Mouse (Mus musculus) layer of hippocampus, adult 11-12 months (tissue): ENCODE results near the gene Tns1.
A peak's percentile ranks its signal among the peaks of the same experiment; 100 is the strongest.

ENCODE experiments used
- DNase-seq: peaks from one replicate; pipeline ENCODE4 v3.0.0; 2022; ENCODE audit warnings: low spot score

Tns1 gene

DNA sequence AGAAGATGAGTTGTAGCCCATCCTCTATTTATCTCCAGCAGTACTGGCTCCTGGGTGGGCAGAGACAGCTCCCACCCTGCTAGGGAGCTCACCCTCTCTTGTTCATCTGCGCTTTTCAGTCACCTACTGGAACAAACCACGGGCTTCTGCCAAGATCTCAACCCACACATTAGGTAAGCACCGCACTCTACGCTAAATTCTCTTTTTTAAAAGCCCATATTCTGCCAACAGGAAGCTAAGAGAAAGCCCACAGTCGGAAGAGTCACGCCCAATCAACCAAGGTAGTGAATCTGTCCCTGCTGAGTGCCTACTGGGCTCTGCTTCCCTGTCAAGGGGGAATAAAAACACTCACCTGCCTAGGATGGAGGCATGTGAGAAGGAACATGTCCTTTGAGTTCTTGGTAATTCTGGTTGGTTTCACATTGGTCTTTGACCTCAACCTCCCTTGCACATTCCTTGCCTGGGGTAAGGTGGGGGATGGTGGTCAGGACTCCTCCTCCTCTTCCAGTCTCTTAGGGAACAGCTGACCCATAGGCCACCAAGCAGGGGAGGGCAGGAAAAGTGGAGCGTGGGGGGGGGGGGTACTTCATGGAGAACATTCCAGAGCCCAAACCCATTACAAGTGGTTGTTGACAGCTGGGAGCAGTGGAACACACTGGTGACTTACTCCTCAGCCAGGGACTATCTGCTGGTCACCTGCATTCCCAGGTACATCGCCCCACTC lies 193.7 kb downstream of the Tns1 start:
- no peak for DNase-seq

DNA sequence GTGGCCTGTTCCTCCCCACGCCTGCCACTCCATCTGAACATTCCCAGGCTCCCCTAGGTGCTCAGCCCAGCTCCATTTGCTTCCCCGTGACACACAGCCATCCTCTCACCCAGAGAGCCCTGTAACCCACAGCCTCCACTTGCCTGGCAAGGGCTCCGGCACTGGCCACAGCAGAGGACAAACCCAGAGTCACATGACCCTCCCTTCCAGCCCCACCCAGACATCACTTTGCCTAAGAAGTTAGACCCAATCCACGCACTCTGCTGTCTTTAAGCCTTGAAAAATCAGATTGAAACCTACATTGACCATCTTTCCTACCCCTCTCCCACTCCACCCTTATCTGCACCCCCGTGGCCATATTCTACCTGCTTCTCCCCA lies 194.3 kb downstream of the Tns1 start:
- DNase-seq, result no peak

DNA sequence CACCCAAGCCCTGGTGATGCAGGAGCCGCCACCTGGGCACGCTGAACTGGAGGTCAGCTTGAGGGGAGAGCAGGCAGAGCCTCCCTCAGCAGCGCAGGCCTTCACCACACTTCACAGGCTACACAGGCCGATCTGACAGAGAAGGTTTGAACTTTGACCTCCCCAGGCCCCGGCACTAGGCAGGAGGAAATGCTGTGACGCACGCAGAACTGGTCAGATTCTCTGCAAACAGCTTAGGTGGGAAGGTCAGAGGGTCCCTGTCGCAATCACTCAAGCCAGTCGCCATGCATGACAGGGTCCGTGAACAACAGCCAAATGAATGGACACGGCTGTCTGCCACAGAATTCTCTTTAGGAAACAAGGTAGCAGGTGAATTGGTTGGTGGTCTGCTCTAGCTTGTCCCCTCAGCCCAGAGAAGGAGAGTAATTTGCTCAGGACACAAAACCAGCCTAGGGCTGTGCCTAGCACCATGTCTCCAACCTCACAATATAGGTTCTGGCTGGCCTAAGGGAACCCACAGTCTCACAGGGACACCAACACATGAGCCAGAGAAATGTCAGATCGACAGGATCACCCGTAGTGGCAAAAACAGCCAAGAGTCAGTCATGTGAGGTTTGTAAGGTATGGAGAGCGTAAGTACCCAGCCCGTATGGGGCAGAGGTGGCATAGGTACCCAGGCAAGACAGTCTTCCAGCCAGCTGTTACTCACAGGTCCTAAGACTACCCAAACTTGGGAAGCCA lies 194.9 kb downstream of the Tns1 start:
- no peak for DNase-seq

DNA sequence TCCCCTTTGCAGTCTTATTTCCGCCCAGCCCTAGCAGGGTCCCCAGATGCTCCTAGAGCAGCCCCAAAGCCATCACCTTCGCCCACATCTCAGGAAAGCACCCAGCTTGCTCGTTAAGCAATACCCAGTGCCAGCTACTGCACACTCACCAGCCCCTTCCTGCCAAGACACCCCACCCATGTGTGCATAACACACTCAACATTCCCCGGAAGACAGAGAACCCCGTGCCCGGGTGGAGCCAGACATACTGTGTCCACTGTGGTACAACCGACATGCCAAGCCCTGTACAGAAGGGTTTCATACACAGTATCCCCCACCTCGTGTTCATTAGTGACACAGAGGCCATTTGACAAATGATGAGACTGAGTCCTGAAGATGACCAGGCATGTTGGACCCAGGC lies 195.9 kb downstream of the Tns1 start:
- DNase-seq, result no peak

DNA sequence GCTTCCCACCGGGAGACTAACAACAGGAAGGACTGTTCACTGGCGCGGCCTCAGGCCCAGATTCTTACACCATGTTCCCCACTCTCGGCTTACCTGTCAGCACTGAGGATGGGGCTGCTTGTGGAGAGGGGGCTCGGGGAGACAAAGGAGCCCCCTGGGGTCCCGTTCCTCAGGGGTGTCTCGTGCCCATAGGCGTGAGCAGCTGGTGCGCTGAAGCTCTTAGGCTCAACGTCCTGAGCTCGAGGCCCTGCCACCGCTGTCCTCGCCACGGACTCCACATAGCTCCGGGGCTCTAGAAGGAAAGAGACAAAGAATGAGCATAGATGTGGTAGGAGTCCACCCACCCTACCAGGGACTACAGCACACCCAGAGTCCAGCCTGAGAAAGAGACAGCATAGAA lies 196.4 kb downstream of the Tns1 start:
- no peak for DNase-seq

DNA sequence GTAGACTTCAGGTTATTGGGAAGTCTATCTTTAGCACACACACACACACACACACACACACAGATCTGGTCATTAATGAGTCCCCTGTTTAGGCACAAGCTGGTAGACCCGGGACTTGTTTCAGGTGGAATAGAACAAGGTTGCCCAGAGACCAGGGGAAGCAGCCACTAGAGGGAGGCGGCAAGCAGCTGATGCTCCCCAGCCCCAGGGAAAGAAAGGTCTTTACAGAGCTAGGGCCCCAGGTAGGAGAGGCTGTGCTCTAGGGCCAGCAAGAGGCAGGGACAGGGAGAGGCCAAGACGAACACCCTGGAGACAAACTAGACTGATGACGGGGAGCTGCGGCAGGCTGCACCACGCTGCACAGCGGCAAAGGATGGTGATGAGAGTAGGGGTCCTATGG lies 198.0 kb downstream of the Tns1 start:
- DNase-seq, result no peak

DNA sequence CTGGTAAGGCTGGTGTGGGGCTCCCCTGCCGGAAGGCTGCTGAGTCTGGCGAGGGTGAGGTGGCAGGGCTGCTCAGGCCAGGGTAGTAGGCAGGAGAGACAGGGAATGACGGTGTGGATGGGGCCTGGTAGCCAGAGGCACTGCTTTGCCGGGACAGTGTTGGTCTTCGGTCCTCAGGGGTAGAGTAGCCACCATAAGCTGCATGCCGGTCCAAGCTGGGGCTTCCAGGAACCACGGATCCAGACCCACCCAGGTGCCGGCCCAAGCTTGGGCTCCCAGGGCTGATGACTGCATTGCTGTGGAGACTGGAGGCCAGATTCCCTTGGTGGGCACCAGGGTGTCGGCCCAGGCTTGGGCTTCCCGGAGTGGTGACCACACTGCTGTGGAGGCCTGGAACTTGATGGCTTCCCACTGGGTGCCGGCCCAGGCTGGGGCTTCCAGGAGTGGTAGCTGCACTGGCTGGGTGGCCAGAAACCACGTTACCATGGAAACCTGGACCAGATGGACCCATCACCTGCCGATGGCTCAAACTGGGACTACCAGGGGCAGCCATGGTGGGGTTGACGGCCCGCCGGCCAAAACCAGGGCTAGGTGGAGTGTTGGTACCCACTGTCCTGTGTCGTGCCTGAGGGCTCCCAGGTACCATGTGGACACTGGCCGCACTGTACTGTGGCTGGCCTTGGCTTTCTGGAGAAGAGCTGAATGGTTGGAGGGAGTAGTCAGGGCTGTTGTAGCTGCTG lies 199.2 kb downstream of the Tns1 start:
- DNase-seq, result no peak

DNA sequence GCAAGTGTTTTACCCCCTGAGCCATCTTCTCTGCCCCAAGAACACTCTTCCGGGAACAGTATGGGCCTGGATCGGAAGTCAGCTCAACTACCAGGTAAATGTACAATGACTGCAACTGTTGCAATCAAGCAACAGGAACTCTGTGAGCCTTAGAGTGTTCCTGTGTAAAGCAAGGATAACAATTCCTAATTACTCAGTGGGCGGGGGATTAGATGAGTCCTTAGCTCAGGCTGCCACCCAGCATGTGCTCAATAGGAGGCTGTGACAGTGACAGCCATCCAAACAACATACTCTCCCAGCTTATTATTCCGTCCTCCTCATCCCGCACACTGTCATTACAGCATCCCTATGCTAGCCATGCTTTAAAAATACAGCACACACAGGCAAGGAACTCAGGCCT lies 200.0 kb downstream of the Tns1 start:
- DNase-seq, result no peak

DNA sequence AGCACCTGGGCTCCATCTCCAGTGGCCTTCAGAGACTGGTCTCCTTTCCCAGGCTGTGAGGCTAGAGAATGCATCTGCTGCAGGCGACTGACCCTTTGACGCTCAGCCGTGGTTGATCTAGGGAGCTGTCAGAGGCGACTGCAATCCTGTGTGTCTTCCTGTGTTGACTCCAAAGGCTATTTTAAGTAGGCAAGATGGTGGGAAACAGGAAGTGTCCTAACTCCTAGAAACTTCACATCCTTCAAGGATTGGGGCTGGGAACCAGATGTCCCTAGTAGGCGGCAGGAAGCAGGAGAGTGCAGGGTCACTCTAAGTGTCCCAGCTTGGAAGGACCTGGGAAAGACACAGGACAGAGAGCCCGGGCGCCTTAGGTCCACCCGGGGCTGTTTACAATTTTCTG lies 201.1 kb downstream of the Tns1 start:
- DNase-seq, result no peak

DNA sequence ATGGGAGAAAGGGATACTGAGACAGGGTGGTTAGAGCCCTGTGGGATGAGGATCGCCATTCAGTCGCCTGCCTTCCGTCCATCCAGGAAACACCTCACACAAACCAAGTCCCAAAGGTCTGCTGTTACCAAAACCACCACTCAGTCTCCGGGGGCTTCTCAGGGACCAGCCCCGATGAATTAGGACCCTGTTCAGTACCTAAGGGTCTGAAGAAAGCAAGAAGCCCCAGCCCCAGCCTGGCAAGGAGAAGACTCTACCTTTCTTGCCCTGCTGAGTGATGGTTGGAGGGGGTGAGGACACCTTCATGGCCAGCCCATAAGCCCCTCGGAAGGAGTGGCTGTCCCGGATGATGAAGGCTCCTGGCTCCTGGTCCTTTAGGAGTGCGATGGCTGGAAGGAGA lies 203.5 kb downstream of the Tns1 start:
- DNase-seq, result no peak

DNA sequence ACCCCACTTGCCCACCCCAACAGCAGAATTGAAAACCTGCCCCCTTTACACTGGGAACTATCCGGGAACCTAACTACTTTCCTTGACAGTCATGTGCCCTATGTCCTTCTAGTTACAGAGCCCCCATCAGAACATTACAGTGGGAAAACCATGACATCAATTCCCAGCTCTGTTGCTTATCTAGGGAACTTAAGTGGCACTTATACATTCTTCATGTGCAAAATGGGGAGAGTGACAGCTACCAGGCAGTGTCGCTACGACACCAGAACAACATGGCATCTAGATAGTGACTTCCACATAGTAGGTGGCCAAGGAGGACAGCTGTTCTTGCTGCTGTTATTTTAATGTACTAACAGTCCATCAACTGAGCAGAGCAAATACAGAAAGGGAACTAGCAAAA lies 204.3 kb downstream of the Tns1 start:
- no peak for DNase-seq

DNA sequence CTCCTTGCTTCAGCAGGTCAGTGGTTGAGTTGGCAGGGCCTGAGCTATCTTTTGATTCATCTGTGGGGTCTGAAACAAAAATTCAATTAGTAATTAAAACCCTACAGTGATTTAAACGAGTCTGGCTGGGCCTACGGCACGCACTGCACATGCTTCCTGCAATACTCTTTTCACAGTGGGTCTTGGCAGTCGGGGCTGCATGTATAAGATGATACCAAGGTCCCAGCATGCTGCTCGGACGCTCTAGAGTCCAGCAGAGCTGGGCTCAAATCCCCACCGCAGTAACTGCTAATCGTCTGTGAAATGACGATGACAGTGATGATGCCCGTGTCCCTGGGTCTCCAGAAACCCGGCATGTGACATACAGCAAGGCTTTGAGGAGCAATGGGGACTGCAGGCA lies 206.2 kb downstream of the Tns1 start:
- no peak for DNase-seq

DNA sequence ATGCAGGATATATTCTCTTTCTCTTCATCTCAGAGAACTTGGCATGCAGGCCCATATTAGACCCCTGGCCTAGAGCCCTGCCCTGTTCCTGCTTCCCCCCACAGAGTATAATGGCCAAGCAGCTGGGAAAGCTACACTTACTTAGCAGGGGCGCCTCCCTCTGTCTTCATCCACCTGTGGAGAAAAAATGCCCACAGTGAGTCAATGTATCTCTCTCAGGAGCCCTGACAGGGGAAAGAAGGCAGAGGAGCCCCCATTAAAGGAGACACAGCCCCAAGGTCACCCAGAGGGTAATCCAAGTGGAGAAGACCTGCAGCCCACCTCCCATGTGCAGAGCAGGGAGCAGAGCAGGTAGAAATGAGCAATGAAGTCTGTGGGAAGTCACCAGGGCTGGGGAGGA lies 208.0 kb downstream of the Tns1 start:
- no peak for DNase-seq

DNA sequence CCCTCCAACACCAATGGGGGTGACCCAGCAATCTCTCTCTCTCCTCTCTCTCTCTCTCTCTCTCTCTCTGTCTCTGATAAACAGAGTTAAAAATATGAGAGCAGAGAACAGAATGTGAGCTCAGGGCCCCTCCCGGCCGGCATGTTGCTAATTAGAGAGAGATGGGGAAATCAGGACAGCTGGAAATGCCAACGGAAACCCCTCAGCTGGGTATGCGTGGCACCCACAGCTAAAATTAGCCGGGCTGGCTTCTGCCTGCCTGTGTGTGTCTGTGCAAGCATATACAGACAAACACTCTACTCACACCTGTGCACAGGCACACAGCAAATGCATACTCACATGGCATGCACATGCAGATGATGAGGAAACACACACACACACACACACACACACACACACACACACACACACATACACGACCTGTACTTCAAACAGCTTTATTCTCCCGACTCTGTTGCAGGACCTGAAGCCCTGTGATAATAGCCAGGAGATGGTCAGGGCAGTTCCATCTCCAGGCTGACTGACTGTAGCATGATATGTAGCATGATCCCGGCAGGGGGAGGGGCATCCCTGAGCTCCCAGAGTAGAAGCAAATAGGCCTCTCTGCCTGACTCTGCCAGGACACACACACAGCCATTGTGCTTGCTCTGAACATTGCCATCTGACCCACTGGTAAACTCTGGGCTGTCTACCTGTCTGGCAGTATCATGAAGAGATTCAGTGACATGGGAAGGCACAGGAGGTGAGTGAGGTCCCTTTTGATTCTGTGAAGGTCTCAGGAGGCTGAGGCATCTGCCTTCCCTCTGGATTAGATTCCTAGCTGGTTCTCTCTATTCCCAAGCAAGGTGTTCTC lies 208.8 kb downstream of the Tns1 start:
- DNase-seq, result peak; percentile 74

DNA sequence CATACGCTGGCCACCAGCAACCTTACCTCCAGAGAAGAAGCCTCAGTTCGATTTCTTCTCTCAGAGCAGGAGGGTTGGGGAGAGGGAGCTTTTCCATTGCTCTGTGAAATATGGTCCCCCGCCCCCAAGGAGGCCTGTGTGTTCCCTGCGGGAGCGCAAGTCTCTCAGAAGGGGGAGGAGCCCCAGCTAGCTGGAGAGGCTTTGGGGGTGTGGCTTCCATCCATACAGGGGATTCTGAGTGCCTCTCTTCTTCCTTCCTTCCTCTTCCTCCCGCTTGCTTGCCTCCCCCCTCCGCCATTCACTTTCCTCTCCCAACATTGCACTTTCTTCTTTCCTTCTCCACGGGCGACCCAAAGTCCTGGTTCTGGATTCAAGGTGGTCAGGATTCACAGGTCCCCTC lies 210.2 kb downstream of the Tns1 start:
- no peak for DNase-seq

DNA sequence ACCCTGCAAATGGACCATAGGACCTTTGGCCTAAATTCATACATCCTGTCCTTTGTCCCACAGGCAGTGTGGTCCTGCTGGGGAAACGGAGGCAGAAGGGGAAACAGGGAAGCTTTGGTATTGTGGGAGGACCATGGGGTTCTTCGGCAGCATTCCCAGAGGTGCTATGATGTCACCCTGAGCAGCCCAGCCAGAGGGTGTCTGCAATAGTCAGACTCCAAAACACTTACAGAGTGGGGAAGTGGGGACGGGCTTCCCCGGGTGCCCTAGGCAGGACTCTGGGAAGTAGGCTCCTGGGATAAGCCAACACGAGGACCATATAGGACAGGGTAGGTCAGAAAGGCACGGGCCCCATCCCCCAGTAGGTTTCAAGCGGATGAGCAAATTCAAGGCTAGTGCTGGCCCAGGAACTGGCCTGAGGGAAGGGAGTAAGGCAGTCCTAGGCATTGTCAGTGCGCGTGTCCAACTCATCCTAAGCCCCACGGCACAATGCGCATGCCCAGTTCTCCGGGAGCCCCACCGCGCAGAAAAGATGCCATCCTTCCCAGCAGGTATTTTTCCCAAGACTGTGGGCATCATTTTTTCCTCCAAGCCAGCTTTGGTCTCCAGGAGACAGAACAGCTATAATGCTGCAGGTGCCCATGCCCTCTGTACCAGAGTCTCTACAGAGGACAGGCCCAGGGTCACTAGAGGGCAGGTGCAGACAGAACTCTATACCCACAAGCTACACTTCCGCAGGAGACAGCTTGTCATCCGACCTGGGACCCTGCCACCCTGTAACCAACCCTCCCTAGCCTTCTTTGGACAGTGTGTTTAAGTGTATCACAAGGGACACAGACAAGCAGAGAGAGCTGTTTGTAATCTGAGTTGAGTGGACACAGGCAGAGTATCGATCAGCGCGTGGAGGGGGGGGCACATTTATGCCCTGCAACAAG lies 210.9 kb downstream of the Tns1 start:
- no peak for DNase-seq

DNA sequence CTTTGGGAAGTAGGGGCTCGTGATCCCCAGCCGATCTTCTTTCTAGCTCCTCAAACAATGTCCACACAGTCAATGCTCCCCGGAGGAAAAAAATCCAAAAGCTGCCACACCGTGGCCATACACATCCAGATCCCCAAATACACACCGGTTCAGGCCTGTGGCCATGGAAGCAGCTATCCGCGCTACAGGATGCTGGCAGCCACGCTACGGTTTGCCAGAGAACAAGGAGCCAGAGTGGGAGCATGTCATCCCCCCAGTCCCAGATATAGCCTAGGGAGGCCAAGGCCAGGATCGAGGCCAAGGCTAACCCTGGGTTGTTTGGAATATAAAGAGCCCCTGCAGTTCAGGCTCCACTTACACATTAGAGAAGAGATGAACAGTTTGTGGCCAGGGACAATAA lies 211.8 kb downstream of the Tns1 start:
- no peak for DNase-seq

DNA sequence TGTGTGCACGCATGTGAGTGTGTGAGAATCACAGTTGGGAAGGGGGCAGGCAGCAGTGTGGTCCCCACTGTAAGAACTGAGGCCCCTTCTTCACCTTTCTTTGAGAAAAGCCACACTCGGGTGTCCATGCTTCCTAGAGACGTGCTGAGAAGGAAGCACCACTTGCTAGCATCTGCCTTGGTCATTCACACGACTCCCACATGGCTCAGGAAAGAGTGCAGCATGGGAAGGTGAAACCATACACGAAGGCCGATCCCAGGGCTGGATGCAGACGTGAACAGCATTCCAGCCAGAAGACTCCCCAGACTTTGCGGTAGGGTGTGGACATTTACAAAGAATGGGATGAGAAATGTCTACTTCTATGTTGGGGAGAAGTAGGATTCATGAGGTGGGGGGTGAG lies 212.3 kb downstream of the Tns1 start:
- DNase-seq, result no peak

DNA sequence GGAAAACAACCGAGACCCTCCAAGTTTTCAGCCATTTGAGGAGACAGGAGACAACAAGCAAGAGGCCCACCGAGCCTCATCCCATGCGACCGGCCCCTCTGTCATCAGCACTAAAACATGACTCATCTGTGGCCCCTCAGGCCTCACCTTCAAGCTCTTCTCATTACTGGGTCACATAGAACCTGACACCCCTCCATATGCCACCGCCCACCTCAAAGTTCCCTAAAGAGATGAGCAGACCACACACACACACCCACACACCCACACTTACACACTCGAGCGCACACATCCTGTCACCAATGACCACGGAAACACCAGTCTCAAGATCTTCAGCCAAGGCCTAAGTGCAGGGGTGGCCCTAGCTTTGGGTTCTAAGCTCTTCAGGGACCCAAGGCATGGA lies 213.5 kb downstream of the Tns1 start:
- DNase-seq, result no peak

DNA sequence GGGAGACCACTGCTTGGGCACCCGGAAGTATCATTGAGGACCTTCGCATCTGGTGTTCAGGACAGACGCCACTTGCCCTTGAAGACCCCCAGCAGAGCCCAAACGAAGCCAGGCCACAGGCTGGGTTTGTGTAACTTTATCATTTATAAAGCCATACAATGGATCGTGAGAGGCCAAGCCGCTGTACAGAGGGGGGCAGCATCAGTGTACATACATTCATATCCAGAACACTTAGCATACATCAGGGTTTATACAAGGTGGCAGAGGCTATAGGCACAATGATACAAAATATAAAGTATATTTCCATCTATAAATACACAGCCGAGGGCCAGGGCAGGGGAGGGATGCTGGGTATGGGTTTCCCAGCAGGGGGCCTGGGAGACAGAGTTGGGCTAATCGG lies 214.1 kb downstream of the Tns1 start:
- DNase-seq, result no peak
